Mouse (Mus musculus) urinary bladder, postnatal 10 days (tissue): ENCODE results near the gene Rel.
"Not testable (repeated sequence)": the region's sequence is repeated elsewhere in the genome, so short reads cannot be mapped to it uniquely, and the experiment has no call there.

ENCODE experiments used
- DNase-seq: peaks from one replicate; pipeline ENCODE4 v3.0.0; 2022; ENCODE audit warnings: low spot score

Gene Rel

DNA sequence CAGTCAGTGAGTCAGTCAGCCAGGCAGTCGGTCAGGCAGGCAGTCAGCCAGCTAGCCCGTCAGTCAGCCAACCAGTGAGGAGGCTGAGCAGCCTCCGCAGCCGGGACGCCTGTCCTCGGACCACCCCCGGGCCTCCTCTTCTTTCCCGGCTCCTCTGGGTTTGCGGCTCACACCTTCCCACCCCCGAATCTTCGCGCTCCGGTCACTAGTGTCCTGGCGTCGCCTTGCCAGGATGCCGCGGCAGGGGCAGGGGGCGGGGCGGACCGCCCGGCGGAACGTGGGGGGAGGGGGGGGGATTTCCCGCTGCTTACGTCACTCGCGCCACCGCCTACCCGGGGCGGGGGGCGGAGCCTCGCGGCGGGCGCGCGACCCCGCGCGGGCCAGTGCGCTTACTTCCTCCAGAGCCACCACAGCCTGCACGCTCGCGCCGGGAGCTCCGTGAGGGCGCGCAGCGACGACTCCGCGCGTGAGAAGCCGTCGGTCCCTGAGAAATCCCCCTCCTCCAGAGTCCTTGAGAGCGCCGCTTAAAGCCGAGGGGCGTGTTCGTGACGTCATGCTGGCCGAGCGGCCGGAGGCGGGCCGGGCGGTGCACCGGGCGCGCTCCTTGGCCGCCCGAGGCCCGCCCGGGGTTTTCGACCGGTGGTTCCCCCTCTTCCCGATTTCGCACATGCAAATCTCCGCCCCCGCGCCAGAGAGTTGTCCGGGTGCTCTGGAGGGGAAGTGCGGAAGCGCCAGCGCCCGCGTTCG lies at the start of gene Rel:
TSS of gene Rel (minus strand) at position 211 of the 747 bp plus-strand sequence.
- peak; percentile 79 for DNase-seq

DNA sequence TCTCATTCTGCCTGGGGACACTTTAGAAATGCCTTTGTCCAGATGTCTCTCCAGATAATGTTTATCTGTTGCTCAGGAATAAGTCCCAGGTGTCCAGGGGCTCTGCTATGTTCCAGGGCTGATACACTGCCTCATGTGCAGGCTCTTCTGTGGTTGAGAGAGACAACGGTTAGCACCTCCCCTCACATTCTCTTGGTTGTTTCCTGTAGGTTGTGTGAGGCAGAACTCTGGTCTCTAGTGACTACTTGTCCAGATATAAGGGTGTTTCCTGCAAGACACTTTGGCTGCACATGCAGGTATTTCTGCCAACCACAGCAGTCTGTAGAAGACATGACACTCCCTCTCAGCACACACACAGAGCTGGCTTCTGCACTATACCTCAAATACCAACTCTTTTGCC lies 48.0 kb upstream of the Rel start:
- no peak for DNase-seq

DNA sequence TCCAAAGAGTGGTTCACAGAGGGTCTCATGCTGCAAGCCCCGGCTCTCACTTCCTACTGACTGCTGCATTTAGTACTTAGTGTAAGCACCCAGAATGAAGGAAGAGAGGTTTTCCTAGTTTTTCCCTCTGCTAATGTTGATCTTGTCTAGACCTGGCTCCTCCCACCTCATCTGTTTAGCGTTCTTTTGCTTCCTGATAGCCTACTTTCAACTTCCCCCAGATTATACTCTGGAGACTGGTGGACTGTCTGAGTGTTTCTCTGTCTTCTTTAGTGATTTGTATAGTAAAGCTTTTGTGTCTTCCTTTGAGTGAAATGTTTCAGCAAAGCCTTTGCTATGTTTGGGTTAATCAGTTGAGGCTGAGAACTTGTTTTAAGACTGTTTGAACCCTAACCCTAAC lies 40.0 kb upstream of the Rel start:
- DNase-seq: no peak

DNA sequence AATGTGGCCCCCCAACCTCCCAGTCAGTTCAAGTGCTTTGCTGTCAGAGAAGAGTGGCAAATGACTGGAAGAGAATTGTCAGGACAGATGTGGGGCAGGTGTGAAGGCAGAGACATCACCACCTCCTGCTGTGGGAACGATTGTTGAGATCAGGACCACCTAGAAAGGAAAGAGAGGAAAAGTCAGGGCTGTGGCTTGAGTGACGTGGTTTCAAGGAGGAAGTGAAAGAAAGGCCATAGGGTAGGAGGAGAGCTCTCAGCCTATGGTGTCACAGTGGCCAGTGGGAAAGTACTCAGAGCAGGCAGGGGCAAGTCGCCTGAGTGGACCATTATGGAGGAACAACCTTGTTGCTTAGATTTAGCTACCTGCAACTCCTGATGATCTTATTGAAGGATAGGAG lies 34.9 kb upstream of the Rel start:
- no peak for DNase-seq

DNA sequence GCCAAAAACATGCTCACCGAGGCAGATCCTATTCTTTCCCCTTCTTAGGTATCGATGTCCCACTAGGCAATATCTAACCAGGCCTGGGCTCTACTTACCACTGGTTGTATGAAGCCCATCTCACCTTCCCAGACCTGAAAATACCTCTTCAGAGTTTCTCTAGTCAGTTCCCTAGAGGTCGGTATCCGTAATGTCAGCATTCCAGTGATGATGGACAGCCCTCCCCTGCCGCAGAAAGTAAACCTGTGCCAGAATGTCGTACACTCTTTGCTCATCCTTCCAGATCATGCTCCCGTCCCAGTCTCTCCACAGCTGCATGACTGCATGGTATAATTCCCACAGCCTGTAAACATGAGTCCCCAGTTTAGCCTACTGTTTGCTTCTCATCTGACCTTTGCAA lies 32.4 kb upstream of the Rel start:
- no peak for DNase-seq

DNA sequence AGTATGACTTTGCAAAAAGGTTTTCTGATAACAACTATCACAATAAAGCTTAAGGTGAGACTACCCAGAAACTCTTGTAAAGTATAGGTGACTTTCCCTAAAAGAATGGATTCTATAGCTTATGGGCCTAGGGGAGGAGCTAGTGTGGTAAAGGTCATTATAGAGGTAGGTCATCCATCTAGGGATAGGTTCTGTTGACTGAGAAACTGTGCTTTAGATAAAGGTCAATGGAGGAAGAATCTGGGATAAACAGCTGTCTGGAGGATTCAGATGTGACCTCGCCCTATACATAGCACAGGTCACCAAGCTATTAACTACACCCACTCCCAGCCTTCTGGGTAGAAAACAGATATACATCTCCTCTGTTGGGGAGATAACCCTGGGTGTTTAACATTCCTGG lies 31.5 kb upstream of the Rel start:
- DNase-seq: no peak

DNA sequence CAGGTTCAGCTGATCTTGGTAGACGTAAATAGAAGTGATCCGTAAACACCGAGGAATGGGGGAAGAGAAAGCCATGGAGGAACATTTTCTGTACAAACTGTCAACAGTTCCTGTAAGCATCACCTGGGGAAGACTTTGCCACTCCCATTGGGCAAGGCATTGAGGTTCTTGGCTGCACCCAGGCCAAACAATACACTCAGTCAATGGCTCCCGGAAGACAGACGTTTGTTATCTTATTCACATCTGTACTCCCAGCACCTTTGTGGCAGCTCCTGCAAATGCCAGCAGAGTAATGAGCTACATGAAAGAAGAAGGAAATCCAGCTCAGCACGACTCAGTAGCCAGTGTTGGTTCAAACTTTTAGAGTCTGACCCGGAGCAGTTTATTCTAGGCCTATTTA lies 31.1 kb upstream of the Rel start:
- DNase-seq: no peak

DNA sequence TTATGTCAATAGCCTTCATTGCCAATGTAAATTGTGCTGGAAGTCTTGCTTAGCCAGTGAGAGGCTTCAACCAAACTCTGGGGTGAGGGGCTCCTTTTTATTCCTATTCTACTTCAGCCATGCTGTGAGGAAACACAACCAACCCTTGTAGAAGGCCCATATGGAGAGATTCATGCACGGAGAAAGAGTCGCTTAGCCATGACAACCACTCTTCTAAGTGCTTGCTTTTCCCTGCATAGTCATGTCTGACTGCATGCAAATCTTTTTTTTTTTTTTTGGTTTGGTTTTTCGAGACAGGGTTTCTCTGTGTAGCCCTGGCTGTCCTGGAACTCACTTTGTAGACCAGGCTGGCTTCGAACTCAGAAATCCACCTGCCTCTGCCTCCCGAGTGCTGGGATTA lies 12.9 kb upstream of the Rel start:
- not testable (repeated sequence) for DNase-seq

DNA sequence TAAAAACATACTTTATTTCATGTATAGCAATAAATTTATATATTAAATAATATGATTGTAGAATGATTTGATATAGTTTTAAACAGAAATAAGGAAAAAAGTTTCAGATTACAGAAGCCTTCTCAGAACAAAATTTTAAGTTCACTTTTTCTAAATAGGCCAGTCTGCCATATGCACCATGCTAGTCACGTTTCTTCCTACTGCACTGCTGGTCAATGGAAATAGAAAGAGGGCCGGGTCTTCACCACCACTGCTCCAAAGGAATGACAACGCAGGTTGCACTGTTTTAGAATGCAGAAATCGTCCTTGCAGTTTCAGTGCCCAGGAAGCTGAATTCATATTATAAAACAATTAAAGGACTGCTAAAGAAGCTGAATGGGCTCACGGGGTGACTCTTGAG lies 12.3 kb upstream of the Rel start:
- DNase-seq: no peak

DNA sequence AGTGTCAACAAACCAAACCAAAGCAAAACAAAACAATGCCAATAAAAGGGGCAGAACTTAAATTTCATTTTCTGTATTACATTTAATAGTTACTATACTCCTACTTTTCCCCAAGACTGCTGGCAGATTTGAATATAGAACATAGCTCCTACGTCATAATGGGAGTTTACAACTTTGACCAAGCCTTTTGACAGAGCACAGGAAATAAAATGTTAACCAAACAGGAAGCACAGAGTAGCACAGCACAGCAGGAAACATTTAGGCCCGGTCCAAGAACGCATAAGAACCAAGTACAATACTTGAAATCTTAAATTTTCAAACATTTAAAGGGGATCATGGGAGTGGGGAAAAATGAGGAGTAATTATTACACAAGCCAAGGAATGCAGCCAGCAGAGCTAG lies 11.3 kb upstream of the Rel start:
- no peak for DNase-seq

DNA sequence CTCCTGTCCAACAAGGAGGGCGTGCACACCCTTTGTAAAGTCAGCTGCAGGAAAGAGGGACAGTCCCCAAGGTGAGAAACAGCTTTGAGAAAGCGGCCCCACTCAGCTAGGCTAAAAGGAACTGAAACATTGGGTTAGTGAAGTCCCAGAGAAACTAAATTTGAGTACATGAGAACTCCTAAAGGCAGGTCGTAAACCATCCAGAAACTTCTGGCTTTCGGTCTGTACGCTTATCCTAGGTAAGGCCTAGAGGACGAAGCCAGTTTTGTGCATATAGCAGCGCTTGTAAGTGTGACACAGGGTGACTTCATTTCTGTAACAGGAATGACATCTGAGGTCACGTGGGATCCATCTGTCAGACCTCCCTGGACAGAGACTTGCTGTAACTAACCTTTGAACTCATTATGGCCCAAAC lies 8.0 kb upstream of the Rel start:
- no peak for DNase-seq

DNA sequence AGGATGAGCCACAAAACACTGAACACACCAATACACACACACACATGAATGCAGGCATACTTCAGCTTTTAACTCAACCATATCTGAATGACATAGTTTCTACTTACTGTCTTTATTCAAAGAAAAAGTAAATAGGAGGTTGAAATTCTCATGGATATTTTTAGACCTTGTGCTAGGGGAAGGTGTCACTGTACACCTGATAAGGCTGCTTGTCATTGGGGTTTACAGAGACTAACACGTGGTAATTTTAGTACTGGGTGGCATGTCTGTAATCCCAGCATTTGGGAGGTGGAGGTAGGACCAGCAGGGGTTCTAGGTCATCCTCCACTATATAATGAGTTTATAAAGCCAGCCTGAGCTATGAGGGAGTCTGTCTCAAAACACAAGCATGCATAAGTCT lies 1.7 kb upstream of the Rel start:
- no peak for DNase-seq

DNA sequence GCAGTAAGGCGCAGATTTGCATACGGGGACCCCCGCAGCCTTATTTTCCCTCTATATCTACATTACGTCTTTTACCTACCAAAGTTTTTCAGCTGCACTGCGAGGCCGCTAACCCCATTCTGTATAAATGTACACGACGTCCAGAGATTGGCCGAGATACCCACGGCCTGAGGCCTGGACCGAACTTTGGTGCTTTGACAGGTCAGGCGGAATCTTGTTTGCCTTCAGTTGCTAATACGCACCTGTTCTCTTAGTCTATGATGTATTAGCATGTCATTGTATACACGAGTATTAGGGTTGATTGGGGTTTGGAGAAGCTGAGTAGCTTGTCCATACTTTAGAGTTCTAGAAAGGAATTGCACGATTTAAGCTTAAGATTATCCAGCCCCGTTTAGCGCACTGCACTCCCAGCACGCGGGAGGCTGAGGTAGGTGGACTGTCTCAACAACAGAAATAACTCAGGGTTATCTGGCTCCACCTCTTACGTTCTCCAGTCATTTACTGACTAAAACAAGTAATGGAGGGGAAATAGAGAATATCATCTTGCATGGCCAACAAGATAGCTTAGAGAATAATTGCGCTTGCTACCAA lies 832 bp upstream of the Rel start:
- no peak for DNase-seq

DNA sequence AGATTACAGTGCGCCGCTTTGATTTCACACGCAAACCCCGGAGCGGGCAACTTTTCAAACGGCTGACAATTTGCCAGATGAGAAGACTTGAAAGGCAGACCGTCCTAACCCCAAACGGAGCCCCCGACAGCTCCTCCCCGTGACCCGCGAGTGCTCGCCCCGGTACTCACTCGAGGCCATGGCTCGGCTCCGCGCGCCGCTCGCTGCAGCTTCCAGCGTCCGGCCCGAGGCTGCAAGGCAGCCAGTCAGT lies 335 bp downstream of the Rel start:
- DNase-seq: no peak

DNA sequence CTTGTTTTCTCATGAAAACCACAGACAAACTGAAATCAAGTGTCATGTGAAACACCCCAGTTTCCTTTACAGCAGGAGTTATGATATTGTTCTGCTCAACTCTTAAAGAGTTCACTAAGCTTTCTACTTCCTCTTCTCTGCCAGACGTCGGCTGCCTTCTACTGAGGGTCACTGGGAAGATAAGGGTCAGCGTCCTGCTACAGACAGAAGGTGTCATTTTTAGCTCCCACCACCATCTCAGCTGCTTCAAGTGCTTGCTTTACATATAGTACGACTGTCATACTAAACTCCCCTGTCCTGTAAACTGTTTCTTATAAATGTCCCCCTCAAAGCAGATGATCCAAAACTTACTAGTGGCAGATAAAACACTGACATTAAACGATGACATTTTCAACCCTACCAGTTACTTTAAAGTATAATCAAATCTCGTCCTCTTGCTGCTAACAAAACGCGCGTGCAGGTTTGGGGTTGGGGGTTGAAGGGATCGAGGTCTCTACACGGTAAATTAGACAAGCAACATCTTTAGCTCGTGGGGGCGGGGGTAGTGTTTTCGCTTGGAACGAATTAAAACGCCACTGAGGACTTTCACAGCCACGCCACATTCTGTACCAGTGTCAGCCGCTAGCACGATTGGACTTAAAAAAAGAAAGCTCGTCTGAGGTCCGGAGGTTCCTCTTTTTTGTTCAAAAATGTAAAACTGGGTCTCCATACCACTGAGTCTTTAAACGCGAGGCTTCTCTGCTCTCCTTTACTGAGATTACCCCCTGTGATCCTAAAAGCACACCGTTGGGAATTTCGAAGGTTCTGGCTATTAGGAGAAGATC lies 872 bp downstream of the Rel start:
- no peak for DNase-seq

DNA sequence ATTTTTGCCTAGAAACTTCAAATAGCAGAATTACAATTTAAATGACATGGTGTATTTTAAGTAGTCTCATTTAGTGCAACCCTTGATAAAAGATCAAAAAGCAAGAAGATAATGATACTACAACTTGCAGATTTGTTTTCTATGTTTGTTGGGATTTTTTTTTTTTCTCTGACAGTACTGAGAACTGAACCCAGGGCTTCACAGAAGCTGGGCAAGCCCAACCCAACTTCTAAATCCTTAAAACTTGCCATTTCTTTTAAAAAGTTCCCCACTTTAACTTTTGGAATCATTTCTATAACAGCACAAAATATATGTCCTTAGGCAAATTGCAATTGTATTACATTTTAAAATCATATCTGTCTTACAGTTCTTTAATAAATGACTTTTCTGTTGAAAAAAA lies 1.7 kb downstream of the Rel start:
- no peak for DNase-seq

DNA sequence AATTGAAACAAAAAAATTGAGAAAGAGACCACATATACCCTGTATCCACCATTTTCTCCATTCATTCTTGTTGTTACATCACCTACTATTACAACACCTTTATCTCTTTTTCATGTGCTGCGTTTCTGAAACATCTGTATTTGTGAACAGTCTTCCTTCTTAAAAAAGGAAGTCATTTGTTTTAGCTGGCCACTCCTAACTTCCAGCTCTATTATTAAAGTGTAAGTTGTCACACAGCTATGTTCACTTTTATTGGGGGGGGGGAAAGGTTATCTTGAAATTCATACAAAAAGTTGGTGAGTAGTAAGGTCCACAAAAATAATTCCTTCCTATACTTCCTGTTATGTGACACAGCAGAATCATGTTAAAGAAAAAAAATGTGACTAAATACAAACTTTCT lies 2.8 kb downstream of the Rel start:
- DNase-seq: no peak

DNA sequence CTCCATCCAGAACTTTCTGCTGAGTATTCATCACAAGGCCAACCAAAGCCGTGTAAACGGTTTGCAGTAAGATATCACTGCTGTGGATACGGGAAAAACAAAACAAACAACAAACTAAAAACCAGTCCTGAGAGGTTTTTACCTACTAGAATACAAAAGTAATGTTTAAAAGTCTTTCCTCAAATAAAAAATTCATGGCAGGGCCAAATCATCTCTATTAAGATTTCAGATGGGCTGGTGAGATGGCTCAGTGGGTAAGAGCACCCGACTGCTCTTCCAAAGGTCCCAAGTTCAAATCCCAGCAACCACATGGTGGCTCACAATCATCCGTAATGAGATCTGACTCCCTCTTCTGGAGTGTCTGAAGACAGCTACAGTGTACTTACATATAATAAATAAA lies 3.4 kb downstream of the Rel start:
- DNase-seq: not testable (repeated sequence)

DNA sequence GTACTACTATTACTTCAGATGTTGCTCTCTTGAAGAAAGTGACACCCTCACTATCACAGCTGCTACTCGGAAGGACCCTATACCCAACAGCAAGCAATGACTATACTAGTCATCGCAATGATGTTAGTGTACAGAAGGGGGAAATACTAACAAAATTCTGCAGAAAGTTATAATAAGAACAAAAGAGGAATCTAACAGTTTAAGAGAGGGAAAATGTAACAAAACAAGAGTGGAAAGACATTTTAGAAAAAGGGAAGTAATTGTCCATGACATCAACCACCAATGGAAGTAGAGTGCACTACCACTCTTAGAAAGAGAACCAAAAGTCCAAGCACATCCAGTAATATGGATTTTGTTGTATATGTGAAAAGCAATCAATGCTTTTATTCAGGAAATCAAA lies 8.1 kb downstream of the Rel start:
- no peak for DNase-seq

DNA sequence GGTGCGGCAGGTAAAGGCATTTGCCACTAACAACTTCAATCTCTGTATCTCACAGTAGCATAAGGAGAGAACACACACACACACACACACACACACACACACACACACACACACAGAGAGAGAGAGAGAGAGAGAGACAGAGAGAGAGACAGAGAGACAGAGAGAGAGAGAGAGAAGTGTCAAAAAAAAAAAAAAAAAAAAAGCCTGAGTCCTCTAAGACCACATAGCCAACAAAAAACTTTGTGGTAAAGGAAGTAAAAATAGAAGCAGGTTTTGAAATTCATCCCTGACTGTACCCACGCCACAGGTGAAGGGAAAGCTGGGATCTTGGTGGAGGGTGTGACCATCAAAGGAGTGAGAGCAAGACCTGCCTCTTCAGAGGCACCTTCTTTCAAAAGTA lies 12.6 kb downstream of the Rel start:
- no peak for DNase-seq

DNA sequence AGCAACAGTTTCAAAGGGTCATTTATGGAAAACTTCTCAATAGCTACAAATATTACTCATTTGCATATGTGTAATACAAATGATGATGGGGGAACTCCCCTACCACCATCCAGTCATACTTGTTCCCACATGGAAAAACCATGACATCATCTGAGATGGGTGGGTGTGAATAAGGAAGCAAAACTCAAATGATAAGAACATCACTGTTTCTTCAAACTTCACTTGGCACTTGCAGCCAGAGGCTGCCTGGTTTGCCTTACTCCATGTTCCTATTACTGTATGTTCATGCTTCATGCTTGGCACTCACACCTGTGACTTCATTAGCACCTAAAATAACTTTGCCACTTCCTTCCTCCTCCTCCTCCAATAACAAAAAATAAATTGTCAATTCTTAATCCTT lies 16.4 kb downstream of the Rel start:
- no peak for DNase-seq

DNA sequence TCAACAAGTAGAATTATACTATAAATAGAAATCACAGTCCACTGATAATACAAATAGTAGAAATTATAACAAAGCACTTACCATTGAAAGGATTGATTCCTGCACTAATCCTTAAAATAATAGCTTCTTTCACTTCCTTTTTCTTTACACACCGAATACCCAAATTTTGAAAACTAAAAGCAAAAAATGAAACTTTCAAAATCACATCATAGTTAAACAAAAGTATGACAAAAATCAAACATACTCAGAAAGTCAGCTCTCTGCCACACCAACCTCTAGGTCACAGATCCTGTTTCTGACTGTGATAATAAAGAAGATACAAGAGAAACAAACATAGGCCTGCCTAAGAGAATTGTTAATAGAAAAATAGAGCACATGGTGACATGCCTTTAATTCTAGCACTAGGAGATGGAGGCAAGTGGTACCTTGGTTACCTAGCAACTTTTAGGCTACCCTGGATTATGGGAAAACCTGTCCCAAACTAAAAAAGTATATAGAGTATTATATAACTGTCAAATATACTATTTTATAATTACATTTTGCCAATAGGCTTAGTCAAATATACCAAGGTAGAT lies 17.5 kb downstream of the Rel start:
- DNase-seq: no peak

DNA sequence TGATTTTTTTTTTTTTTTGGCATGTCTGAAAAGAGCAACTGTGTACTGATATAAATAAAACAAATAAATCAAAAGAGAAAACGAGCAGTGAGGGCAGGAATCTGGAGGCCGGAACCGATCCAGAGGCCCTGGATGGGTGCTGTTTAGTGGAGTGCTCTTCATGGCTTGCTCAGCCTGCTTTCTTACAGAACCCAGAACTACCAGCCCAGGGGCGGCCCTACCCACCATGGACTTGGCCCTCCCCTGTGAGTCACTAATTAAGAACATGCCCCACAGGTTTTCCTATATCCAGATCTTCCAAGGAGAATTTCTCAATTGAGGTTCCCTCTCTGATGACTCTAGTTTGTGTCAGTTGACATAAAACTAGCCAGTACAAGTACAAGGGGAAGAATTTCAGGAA lies 24.7 kb downstream of the Rel start:
- DNase-seq: no peak
